Mouse (Mus musculus) mouse trophoblast stem cell (cell line): ENCODE measurements at regions not wholly inside any gene's neighbourhood (a gene's known extent, or its start where the extent isn't known, plus 50 kb on each side); places are given as distances from the start of the nearest gene placed in this dataset.

ENCODE experiments used
- in situ Hi-C, 2 experiments: fragments of 300-500 bp; cut with MseI, MboI; formaldehyde crosslinking; loops; 2 replicates in 1 of 2; 3 replicates in 1 of 2; pipeline ENCODE4 v1.15.1; 2025

GRCm38 (mm10) chr8:30797341-30797740, 2631.2 kb upstream of the 5930422O12Rik start:
- in situ Hi-C loops: no loop called here

- in situ Hi-C loops: no loop called here
These were observed 2611.5 kb upstream of the 5930422O12Rik start for GRCm38 (mm10) chr8:30817028-30817427.

DNA sequence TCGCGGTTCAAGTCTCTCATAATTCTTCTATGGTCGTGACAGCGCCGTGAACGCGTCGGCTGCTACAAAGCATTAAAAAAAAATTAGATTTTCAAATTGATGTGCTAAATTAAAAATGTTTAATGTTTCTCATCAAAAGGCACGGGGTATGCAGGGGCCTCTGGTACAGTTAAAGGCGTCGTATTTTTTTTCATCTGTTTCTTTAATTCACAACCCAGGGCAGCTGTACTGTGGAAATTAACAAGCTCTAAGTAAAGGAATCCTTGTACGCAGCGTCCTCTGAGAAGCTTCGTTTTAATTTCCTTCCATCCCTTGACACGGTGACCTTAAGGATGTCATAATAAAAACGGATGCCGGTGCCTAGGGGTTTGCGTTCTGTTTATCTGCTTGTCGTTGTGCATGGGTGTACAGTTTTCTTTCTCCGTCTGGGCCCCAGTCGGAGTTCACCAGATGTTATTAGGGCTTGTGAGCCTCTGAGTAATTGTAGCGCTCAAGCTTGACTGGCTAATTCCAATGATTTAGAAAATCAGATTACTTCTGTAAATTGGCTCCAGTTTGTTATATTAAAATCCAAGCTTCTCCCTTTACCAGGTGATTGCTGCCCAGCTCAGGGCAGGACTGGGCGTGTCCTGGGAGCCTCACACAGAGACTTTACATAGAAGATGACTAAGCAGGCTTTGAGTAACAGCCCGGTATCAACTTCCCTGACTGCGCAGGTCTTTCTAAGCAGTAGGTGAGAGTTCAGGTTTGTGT, 2605.5 kb upstream of the 5930422O12Rik start:
- in situ Hi-C loops: no loop called here

- in situ Hi-C loops: no loop called here
These were observed 2604.9 kb upstream of the 5930422O12Rik start for GRCm38 (mm10) chr8:30823588-30823938.

GRCm38 (mm10) chr8:30826021-30826420, 2602.5 kb upstream of the 5930422O12Rik start:
- in situ Hi-C loops: loop anchor here (25.0 kb wide), 1 partner anchor 211 kb away; no protein-coding TSS in a partner anchor

- in situ Hi-C loops: loop anchor here (25.0 kb wide), 1 partner anchor 199 kb away; no protein-coding TSS in a partner anchor
These were observed 2590.5 kb upstream of the 5930422O12Rik start for GRCm38 (mm10) chr8:30838056-30838455.

DNA sequence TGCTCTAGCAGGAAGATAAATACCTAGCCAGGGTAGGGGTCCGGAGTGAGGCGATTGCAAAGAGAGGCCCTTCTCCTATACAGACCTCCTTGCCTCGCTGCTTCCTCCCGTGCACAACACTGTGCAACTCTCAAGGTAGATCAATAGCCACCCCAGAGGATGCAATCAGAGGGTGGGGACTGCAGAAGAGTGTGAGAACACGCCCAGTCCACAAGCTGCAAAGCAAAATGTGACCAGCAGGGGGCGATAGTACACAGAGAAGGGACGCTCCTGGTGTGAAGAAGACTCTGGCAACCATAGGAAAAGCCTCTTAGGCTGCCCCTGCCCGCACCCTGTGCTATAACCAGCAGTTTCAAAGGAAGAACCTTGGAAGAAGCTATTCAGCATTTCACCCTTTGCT, 2588.4 kb upstream of the 5930422O12Rik start:
- in situ Hi-C loops: loop anchor here (5.0 to 25.0 kb wide), 2 partner anchors 82 to 197 kb away; no protein-coding TSS in a partner anchor

- in situ Hi-C loops: no loop called here
These were observed 2565.5 kb upstream of the 5930422O12Rik start for GRCm38 (mm10) chr8:30863017-30863416.

- in situ Hi-C loops: loop anchor here (25.0 kb wide), 2 partner anchors 369 to 669 kb away; no protein-coding TSS in a partner anchor
These were observed 2522.3 kb upstream of the 5930422O12Rik start for GRCm38 (mm10) chr8:30906044-30906695.

GRCm38 (mm10) chr8:30913664-30914063, 2514.8 kb upstream of the 5930422O12Rik start:
- in situ Hi-C loops: loop anchor here (25.0 kb wide), 2 partner anchors 376 to 676 kb away; no protein-coding TSS in a partner anchor

- in situ Hi-C loops: loop anchor here (25.0 kb wide), 2 partner anchors 378 to 678 kb away; no protein-coding TSS in a partner anchor
These were observed 2513.4 kb upstream of the 5930422O12Rik start for GRCm38 (mm10) chr8:30915127-30915526.

DNA sequence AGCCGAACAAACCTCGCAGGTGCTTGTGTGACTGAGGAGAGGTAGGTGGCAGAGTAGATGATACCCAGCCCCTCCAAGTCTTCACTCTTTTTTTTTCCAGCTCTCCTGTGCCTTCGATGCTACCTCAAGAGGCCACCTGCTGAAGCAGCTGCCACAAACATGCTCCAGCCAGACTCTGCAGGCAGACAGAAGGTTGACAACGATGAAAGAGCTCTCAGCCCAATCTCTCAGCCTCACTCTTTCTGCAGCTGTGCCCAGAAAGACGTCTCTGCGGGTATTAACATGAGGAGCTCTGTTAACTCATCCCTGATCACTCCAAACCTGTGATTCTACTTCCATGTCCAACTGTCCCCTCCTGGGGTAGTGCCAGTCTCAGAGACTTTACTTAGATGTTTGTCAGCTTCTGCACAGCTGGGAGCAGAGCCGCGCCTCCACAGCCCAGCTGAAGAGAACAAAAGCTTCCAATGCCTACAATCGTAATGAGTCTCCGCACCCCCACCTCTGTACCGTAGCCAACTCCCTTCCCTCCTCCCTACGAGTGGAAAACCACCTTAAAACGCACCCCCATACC, 2512.8 kb upstream of the 5930422O12Rik start:
- in situ Hi-C loops: loop anchor here (25.0 kb wide), 2 partner anchors 378 to 678 kb away; no protein-coding TSS in a partner anchor

DNA sequence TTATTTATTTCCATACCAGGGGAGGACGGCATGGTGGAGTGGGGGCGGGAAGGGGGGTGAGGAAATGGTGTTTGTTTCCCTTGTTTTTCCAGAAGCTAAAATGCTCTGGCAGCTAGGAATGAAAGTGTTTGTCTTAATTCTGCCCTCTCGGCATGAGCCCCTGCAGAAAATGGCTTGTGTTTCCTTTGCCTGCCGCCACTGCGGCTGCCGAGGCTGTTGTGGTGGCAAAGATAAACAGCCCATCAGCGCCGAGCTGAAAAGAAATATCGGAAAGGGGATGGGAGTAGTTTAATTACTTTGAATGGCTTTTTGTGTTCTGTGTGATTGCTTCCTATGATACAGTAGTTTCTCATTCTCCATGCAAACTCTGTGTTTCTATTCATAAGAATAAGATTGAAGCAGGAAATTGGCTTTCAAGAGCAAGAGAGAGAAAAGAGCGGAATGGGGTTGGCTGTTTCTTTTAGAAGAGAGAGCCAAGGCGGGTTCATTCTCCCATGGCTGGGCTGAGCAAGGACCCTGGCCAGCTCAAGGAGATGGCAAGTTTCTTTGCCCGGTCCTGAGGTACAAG, 2512.2 kb upstream of the 5930422O12Rik start:
- in situ Hi-C loops: loop anchor here (25.0 kb wide), 2 partner anchors 379 to 679 kb away; no protein-coding TSS in a partner anchor

DNA sequence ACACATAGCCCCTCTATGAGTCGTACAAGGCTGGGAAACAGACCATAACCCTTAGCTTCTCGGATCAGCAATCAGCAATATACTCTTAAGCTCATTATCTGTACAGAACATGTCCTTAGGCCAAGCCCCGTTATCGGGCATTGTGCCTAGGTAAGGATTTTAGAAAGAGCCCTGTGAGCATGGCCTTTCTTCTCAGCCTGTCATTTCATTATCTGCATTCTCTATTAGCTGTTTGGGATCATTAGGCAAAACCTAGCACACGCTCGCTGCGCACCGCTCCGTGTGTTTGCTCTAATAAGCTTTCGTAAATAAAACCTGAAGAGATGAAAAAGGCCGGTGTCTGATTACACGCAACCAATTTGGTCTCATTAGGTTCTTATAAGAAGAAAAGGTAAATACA, 2507.1 kb upstream of the 5930422O12Rik start:
- in situ Hi-C loops: loop anchor here (5.0 to 25.0 kb wide), 4 partner anchors 79 to 684 kb away; no protein-coding TSS in a partner anchor

- in situ Hi-C loops: loop anchor here (5.0 to 25.0 kb wide), 4 partner anchors 81 to 686 kb away; no protein-coding TSS in a partner anchor
These were observed 2505.0 kb upstream of the 5930422O12Rik start for GRCm38 (mm10) chr8:30923301-30924159.

DNA sequence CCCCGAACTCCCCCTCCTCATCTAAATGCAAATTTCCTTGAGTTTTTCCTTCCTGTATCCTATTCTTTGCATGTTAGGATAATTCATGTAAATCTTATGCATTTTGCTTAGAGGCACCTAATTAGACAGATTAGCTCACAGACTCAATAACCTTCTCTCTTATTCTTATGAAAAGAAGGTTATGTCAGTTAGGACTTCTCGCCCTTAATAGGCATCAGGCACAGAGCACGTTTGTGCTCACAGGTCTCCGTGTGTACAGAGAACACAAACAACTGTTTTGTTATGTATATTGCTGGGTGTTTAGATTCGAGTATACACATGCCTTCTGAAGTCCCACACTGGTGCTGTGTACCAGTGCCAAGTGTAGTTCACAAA, 2504.4 kb upstream of the 5930422O12Rik start:
- in situ Hi-C loops: loop anchor here (5.0 to 25.0 kb wide), 4 partner anchors 82 to 687 kb away; no protein-coding TSS in a partner anchor

- in situ Hi-C loops: loop anchor here (5.0 to 25.0 kb wide), 4 partner anchors 82 to 687 kb away; no protein-coding TSS in a partner anchor
These were observed 2503.9 kb upstream of the 5930422O12Rik start for GRCm38 (mm10) chr8:30924656-30925055.

- in situ Hi-C loops: no loop called here
These were observed 2490.9 kb upstream of the 5930422O12Rik start for GRCm38 (mm10) chr8:30937449-30938075.

DNA sequence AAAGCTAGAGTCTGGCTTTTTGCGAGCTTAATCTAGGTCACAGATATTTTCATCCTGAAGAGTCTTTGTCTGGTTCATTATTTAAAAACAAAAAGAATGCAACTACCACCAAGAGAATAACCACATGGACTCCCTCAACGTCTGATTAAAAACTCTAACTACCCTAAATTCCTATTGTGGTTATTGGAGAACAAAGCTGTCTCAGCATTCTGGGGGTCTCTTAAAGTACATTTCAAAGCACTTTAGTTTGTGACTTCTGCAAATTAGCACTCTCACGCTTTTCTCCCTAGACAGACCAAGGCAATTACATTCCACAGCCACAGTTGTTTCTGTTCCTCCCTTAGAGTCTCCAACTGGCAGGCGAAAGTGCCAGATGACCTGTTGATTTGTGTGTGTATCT, 2487.6 kb upstream of the 5930422O12Rik start:
- in situ Hi-C loops: no loop called here
